Mouse (Mus musculus): ENCODE measurements around the gene Nln. TPM values are rescaled to one million over a fixed set of nuclear protein-coding genes. Genes with fewer than 3 reads are reported as not detected.
A peak's percentile ranks its signal among the peaks of the same experiment; 100 is the strongest.

Nln gene
- polyA plus RNA-seq, 1 experiment from 2014 or later = 20.2 TPM

DNA sequence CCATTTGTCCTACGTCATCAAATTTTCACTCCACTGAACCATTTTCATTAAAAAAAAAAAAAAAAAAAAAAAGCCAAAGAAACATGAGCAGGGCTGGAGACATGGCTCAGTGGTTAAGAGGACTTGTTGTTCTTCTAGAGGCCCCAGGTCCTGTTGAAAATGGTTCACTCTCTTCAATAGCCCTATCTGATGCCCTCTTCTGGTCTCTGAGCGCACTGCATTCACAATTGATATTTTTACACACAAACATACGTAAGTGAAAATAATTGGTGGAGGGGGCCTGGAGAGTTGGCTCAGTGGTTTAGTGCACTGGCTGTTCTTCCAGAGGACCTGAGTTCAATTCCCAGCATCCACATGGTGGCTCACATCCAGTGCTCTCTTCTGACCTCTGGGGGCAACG is 4.4 kb upstream of the Nln start:
- peaks cover 13% of the 10 kb centered on the region; the same call in 1 of the 2 replicates for H3K36me3 ChIP-seq
- no peak overlapping the region for H3K4me3 ChIP-seq
- H3K27ac ChIP-seq = no peak overlapping the region
- peaks cover 16% of the 10 kb centered on the region for H3K4me1 ChIP-seq
- H3K27me3 ChIP-seq (ENCODE audit: low read depth, poor library complexity, severe bottlenecking) = no peaks in the 10 kb centered on the region
- DNase-seq (ENCODE audit: low spot score) = no peak
- no peaks in the 10 kb centered on the region for H3K9me3 ChIP-seq (replicated peaks)
- 93% methylated on average over 4 of the region's 4 CpGs for WGBS

DNA sequence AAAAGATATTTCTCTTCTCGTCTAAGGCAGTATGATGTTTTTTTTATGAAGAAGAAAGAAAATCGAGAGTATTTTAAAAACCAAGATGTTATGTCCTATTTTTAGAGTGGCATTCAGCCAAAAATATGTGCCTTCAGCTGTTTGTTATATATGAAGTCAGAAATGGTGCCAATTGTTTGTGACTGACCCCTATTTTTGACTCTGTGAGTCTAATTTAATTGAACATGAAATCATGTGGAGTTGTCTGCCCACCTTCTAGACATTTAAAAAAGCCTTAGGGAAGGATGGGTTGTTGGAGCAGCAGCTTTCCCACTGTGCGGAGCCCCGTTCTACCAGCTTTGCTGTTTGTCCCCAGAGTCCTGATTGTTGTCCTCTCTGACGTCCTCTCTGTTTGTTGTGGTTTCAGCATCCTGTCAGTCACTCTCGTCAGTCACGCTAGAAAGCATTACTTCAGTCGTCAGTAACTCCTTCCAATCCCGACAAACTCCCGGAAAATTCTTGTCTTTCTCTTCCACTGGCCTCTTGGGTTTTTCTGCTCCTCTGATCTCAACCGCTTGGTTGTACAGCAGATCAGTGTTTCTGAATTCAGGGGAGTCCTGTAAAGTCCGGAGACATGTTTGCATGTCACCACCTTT is 3.0 kb upstream of the Nln start:
- H3K36me3 ChIP-seq = 0 out of 2 replicates have a peak, but pooled peaks cover 9% of the 10 kb centered on the region
- no peaks in the 10 kb centered on the region for H3K9me3 ChIP-seq (replicated peaks)
- DNase-seq (ENCODE audit: low spot score) = no peak
- no peak overlapping the region for H3K4me3 ChIP-seq
- H3K27ac ChIP-seq = no peak overlapping the region
- H3K4me1 ChIP-seq = peaks cover 18% of the 10 kb centered on the region
- whole genome bisulfite sequencing = 76% methylated on average over 12 of the region's 12 CpGs
- H3K27me3 ChIP-seq (ENCODE audit: low read depth, poor library complexity, severe bottlenecking) = no peaks in the 10 kb centered on the region

- no peaks in the 10 kb centered on the region for H3K27me3 ChIP-seq (ENCODE audit: low read depth, poor library complexity, severe bottlenecking)
- peak overlapping the region; percentile 87 for H3K4me3 ChIP-seq
- 63% methylated on average over 7 of the region's 7 CpGs for WGBS
- H3K36me3 ChIP-seq = 0 out of 2 replicates have a peak, but pooled peaks cover 9% of the 10 kb centered on the region
- no peak for DNase-seq (ENCODE audit: low spot score)
- no peaks in the 10 kb centered on the region for H3K9me3 ChIP-seq (replicated peaks)
- H3K27ac ChIP-seq = no peak overlapping the region
- H3K4me1 ChIP-seq = peaks cover 18% of the 10 kb centered on the region
These were observed 1.1 kb upstream of the Nln start for GRCm38 (mm10) chr13:104110526-104110925.

DNA sequence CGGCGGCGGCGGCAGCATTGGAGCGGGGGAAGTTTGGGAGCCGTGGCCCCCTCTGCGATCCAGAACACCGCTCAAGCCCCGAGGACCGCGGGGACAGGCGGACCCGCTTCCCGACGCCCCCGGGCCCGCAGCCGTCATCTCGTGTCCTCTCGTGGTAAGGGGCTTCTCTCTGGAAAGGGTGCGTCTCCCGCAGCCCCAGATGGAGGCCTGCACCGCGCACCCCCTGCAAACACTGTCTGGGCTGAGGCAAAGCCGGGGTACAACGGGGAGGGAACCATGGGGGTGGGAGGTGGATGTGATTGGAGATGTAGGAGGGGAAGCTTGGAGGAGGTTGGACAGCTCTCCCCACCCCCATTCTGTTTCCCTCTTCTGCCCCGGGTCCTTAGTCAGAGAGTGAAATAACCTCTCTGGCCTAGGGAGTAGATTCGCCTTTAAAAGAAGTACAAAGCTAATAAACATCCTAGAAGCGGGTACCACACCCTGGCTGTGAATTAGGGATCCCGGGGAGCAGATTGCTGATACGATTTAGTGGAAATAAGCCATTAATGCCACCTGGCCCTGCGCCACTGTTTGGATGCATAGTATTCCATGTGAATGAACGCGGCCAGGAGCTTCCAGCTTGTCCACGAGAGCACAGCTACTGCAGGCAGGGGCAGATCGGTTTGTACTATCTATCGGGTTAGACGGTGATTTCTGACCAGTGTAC is 555 bp upstream of the Nln start:
- Histone ChIP-seq H3K27ac (peak overlapping the region; percentile 91), H3K27me3 (ENCODE audit: low read depth, poor library complexity, severe bottlenecking) (no peaks in the 10 kb centered on the region), H3K4me3 (peak overlapping the region; percentile 87), H3K36me3 (peaks cover 10% of the 10 kb centered on the region; the same call in 1 of the 2 replicates), H3K9me3 (replicated peaks) (no peaks in the 10 kb centered on the region), H3K4me1 (peaks cover 18% of the 10 kb centered on the region)
- DNase-seq (ENCODE audit: low spot score) = no peak
- 2% methylated on average over 38 of the region's 38 CpGs for WGBS

- peak; percentile 36 for DNase-seq (ENCODE audit: low spot score)
- 3% methylated on average over 24 of the region's 24 CpGs for WGBS
- peak overlapping the region; percentile 87 for H3K4me3 ChIP-seq
- peaks cover 14% of the 10 kb centered on the region for H3K36me3 ChIP-seq
- H3K27me3 ChIP-seq (ENCODE audit: low read depth, poor library complexity, severe bottlenecking) = no peaks in the 10 kb centered on the region
- peak overlapping the region; percentile 91 for H3K27ac ChIP-seq
- peaks cover 18% of the 10 kb centered on the region for H3K4me1 ChIP-seq
- H3K9me3 ChIP-seq (replicated peaks) = no peaks in the 10 kb centered on the region
These were observed 645 bp downstream of the Nln start for GRCm38 (mm10) chr13:104108651-104109287.

- 92% methylated on average over 5 of the region's 5 CpGs for WGBS
These were observed 7.7 kb downstream of the Nln start for GRCm38 (mm10) chr13:104101606-104102235.

DNA sequence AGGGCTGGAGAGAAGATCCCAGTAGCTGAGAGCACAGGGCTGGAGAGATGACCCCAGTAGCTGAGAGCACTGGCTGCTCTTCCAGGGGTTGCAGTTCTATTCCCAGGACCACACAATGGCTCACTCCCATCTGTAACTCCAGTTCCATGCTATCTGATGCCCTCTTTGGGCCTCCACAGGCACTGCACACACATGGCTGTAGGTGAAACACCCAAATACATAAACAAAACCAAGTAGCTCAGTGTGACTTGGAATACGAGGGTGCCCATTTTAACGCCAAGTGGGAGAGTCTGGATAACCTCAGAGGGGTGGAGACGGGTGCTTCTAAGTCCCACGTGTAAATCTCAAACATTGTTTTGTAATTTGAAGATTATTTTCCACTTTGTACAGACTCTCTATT is 9.0 kb downstream of the Nln start:
- WGBS = 89% methylated on average over 4 of the region's 4 CpGs
- DNase-seq (ENCODE audit: low spot score) = no peak

More at GRCm38 (mm10) chr13:104101606-104102235, 7.7 kb downstream of the Nln start:
- Histone ChIP-seq H3K27ac (no peak overlapping the region), H3K36me3 (peaks cover 13% of the 10 kb centered on the region), H3K27me3 (ENCODE audit: low read depth, poor library complexity, severe bottlenecking) (no peaks in the 10 kb centered on the region), H3K9me3 (replicated peaks) (no peaks in the 10 kb centered on the region), H3K4me3 (no peak overlapping the region), H3K4me1 (no peaks in the 10 kb centered on the region)
- DNase-seq (ENCODE audit: low spot score) = no peak

GRCm38 (mm10) chr13:104097190-104097589 is 12.2 kb downstream of the Nln start:
- Histone ChIP-seq H3K27me3 (ENCODE audit: low read depth, poor library complexity, severe bottlenecking) (no peaks in the 10 kb centered on the region), H3K9me3 (replicated peaks) (no peaks in the 10 kb centered on the region), H3K4me3 (no peak overlapping the region), H3K27ac (no peak overlapping the region), H3K36me3 (no peaks in the 10 kb centered on the region), H3K4me1 (peaks cover 4% of the 10 kb centered on the region; the same call in 1 of the 2 replicates)
- no peak for DNase-seq (ENCODE audit: low spot score)
- WGBS = 95% methylated on average over 7 of the region's 7 CpGs

More for the DNA sequence above, 9.0 kb downstream of the Nln start:
- no peak overlapping the region for H3K4me3 ChIP-seq
- peaks cover 13% of the 10 kb centered on the region for H3K36me3 ChIP-seq
- no peaks in the 10 kb centered on the region for H3K9me3 ChIP-seq (replicated peaks)
- H3K4me1 ChIP-seq = no peaks in the 10 kb centered on the region
- no peak overlapping the region for H3K27ac ChIP-seq
- H3K27me3 ChIP-seq (ENCODE audit: low read depth, poor library complexity, severe bottlenecking) = no peaks in the 10 kb centered on the region

- no peaks in the 10 kb centered on the region for H3K27me3 ChIP-seq (ENCODE audit: low read depth, poor library complexity, severe bottlenecking)
- no peak overlapping the region for H3K4me3 ChIP-seq
- no peaks in the 10 kb centered on the region for H3K9me3 ChIP-seq (replicated peaks)
- H3K36me3 ChIP-seq = no peaks in the 10 kb centered on the region
- H3K27ac ChIP-seq = no peak overlapping the region
- 80% methylated on average over 7 of the region's 7 CpGs for WGBS
- DNase-seq (ENCODE audit: low spot score) = no peak
- H3K4me1 ChIP-seq = peaks cover 4% of the 10 kb centered on the region; the same call in 1 of the 2 replicates
These were observed 13.5 kb downstream of the Nln start for GRCm38 (mm10) chr13:104095955-104096354.

DNA sequence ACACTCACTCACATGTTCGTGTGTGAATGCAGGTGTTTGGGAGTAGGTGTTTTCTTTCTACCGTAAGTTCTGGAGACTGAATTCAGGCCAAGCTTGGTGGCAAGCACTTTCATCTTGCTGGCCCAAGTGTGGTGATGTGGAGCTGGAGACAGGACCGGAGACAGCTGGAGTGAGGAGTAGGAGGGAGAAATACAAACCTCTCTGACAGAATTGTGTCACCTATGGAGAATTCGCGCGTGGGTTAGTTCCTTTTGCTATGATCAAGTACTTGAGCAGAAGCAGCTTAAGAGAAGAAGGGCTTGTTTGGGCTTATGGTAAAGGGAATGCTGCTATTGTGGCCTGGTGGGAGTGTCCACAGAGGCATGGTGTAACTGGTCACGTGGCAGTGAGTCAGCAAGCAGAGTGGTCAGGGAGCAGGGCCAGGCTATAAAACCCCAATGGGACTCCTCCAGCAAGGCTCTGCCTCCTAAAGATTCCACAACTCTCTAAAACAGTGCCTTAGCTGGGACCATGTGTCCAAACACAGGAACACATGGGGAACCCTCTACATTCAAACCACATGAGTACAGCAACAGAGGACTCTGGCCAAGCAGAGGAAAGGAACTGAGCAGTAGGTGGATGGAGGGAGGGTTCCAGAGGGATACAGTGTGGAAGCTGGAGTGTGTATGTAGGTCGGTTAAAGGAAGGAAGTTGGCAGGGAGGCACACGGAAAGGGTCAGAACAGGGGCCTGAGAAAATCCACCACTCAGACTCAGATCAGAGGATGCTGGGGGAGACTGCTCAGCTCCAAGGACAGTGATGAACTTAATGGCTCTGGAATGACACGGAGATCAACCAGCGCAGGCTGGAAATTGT is 14.7 kb downstream of the Nln start:
- H3K4me1 ChIP-seq = peaks cover 4% of the 10 kb centered on the region; the same call in 1 of the 2 replicates
- no peak overlapping the region for H3K27ac ChIP-seq
- H3K36me3 ChIP-seq = no peaks in the 10 kb centered on the region
- H3K27me3 ChIP-seq (ENCODE audit: low read depth, poor library complexity, severe bottlenecking) = no peaks in the 10 kb centered on the region
- 88% methylated on average over 11 of the region's 11 CpGs for WGBS
- no peak overlapping the region for H3K4me3 ChIP-seq
- no peaks in the 10 kb centered on the region for H3K9me3 ChIP-seq (replicated peaks)
- no peak for DNase-seq (ENCODE audit: low spot score)

GRCm38 (mm10) chr13:104091734-104092133 is 17.7 kb downstream of the Nln start:
- peaks cover 4% of the 10 kb centered on the region; the same call in 1 of the 2 replicates for H3K4me1 ChIP-seq
- H3K36me3 ChIP-seq = no peaks in the 10 kb centered on the region
- H3K27ac ChIP-seq = no peak overlapping the region
- no peak overlapping the region for H3K4me3 ChIP-seq
- DNase-seq (ENCODE audit: low spot score) = no peak
- no peaks in the 10 kb centered on the region for H3K9me3 ChIP-seq (replicated peaks)
- WGBS = 36% methylated on average over 1 of the region's 1 CpGs
- H3K27me3 ChIP-seq (ENCODE audit: low read depth, poor library complexity, severe bottlenecking) = no peaks in the 10 kb centered on the region

GRCm38 (mm10) chr13:104089387-104089786 is 20.0 kb downstream of the Nln start:
- no peaks in the 10 kb centered on the region for H3K36me3 ChIP-seq
- 15% methylated on average over 1 of the region's 1 CpGs for WGBS
- peak; percentile 50 for DNase-seq (ENCODE audit: low spot score)
- H3K27me3 ChIP-seq (ENCODE audit: low read depth, poor library complexity, severe bottlenecking) = no peaks in the 10 kb centered on the region
- no peak overlapping the region for H3K27ac ChIP-seq
- H3K9me3 ChIP-seq (replicated peaks) = no peaks in the 10 kb centered on the region
- H3K4me1 ChIP-seq = no peaks in the 10 kb centered on the region
- H3K4me3 ChIP-seq = no peak overlapping the region

All from limb, embryonic 10.5 days (tissue).